Mouse (Mus musculus): Measurements from ENCODE around the gene Chad. TPM values are rescaled to one million over a fixed set of nuclear protein-coding genes. Genes with fewer than 3 reads are reported as not detected.
A peak's percentile ranks its signal among the peaks of the same experiment; 100 is the strongest.

The Chad gene
- polyA plus RNA-seq, 1 experiment from 2014 or later: not detected

GRCm38 (mm10) chr11:94546381-94546780 lies 18.5 kb upstream of the Chad start:
- ATAC-seq: no peak
- H3K36me3 ChIP-seq: no peaks in the 10 kb centered on the region
- H3K4me1 ChIP-seq: peaks cover 17% of the 10 kb centered on the region
- no peak overlapping the region for H3K27ac ChIP-seq
- WGBS (ENCODE audit: insufficient replicate concordance): 81% methylated on average over 5 of the region's 5 CpGs
- no peak overlapping the region for H3K9ac ChIP-seq
- no peak overlapping the region for H3K4me2 ChIP-seq
- H3K27me3 ChIP-seq (replicated peaks): no peaks in the 10 kb centered on the region
- no peak overlapping the region for H3K4me3 ChIP-seq
- H3K9me3 ChIP-seq (replicated peaks): no peaks in the 10 kb centered on the region

- peaks cover 17% of the 10 kb centered on the region for H3K4me1 ChIP-seq
- 77% methylated on average over 6 of the region's 6 CpGs for WGBS (ENCODE audit: insufficient replicate concordance)
- ATAC-seq: no peak
Measured at GRCm38 (mm10) chr11:94547271-94547670, 17.6 kb upstream of the Chad start.

GRCm38 (mm10) chr11:94548041-94548784 lies 16.6 kb upstream of the Chad start:
- peak overlapping the region; percentile 62 for H3K4me3 ChIP-seq
- peak overlapping the region; percentile 90 for H3K4me2 ChIP-seq
- 0 out of 2 replicates have a peak overlapping the region, but pooled peaks have one; percentile 52 for H3K27ac ChIP-seq
- no peaks in the 10 kb centered on the region for H3K36me3 ChIP-seq
- peaks cover 17% of the 10 kb centered on the region for H3K4me1 ChIP-seq
- peak overlapping the region; percentile 68 for H3K9ac ChIP-seq
- whole genome bisulfite sequencing (ENCODE audit: insufficient replicate concordance): 10% methylated on average over 24 of the region's 24 CpGs
- no peaks in the 10 kb centered on the region for H3K9me3 ChIP-seq (replicated peaks)
- ATAC-seq: peak; percentile 7; the same call in 1 of the 2 replicates
- H3K27me3 ChIP-seq (replicated peaks): no peaks in the 10 kb centered on the region

More at GRCm38 (mm10) chr11:94547271-94547670, 17.6 kb upstream of the Chad start:
- no peak overlapping the region for H3K4me3 ChIP-seq
- no peaks in the 10 kb centered on the region for H3K27me3 ChIP-seq (replicated peaks)
- no peak overlapping the region for H3K4me2 ChIP-seq
- H3K36me3 ChIP-seq: no peaks in the 10 kb centered on the region
- no peaks in the 10 kb centered on the region for H3K9me3 ChIP-seq (replicated peaks)
- H3K27ac ChIP-seq: no peak overlapping the region
- no peak overlapping the region for H3K9ac ChIP-seq

- Histone ChIP-seq H3K9me3 (replicated peaks) (no peaks in the 10 kb centered on the region), H3K9ac (peak within 1 kb of the TSS; percentile 68), H3K27ac (peak within 1 kb of the TSS; percentile 52; the same call in 1 of the 2 replicates), H3K4me1 (peaks cover 17% of the 10 kb centered on the region), H3K27me3 (replicated peaks) (no peaks in the 10 kb centered on the region), H3K36me3 (no peaks in the 10 kb centered on the region), H3K4me2 (peak within 1 kb of the TSS; percentile 90), H3K4me3 (peak within 1 kb of the TSS; percentile 62)
- peak; percentile 81 for ATAC-seq
- WGBS (ENCODE audit: insufficient replicate concordance): 3% methylated on average over 49 of the region's 49 CpGs
Measured at GRCm38 (mm10) chr11:94548888-94549690, 15.8 kb upstream of the Chad start, which contains the start of gene Rsad1. Gene Rsad1 (minus strand): TSS chr11:94549255.

- H3K27me3 ChIP-seq (replicated peaks): no peaks in the 10 kb centered on the region
- H3K4me2 ChIP-seq: peak overlapping the region; percentile 90
- H3K9me3 ChIP-seq (replicated peaks): no peaks in the 10 kb centered on the region
- H3K36me3 ChIP-seq: no peaks in the 10 kb centered on the region
- 43% methylated on average over 10 of the region's 10 CpGs for WGBS (ENCODE audit: insufficient replicate concordance)
- no peak overlapping the region for H3K4me3 ChIP-seq
- 0 out of 2 replicates have a peak overlapping the region, but pooled peaks have one; percentile 68 for H3K9ac ChIP-seq
- H3K27ac ChIP-seq: no peak overlapping the region
- H3K4me1 ChIP-seq: peaks cover 17% of the 10 kb centered on the region
- ATAC-seq: peak; percentile 17; the same call in 1 of the 2 replicates
Measured at GRCm38 (mm10) chr11:94549691-94550441, 15.0 kb upstream of the Chad start.

GRCm38 (mm10) chr11:94550442-94550744 lies 14.5 kb upstream of the Chad start:
- Histone ChIP-seq H3K9me3 (replicated peaks) (no peaks in the 10 kb centered on the region), H3K36me3 (no peaks in the 10 kb centered on the region), H3K9ac (no peak overlapping the region), H3K27me3 (replicated peaks) (no peaks in the 10 kb centered on the region), H3K4me3 (no peak overlapping the region), H3K4me1 (peaks cover 17% of the 10 kb centered on the region), H3K4me2 (no peak overlapping the region), H3K27ac (no peak overlapping the region)
- WGBS (ENCODE audit: insufficient replicate concordance): 60% methylated on average over 5 of the region's 5 CpGs
- no peak for ATAC-seq

- Histone ChIP-seq H3K4me2 (no peak overlapping the region), H3K27me3 (replicated peaks) (peaks cover 6% of the 10 kb centered on the region), H3K27ac (no peak overlapping the region), H3K4me1 (no peaks in the 10 kb centered on the region), H3K4me3 (no peak overlapping the region), H3K9me3 (replicated peaks) (no peaks in the 10 kb centered on the region), H3K9ac (no peak overlapping the region), H3K36me3 (no peaks in the 10 kb centered on the region)
- WGBS (ENCODE audit: insufficient replicate concordance): 49% methylated on average over 3 of the region's 3 CpGs
- no peak for ATAC-seq
Measured at GRCm38 (mm10) chr11:94558226-94558625, 6.6 kb upstream of the Chad start.

- peaks cover 43% of the 10 kb centered on the region for H3K27me3 ChIP-seq (replicated peaks)
Measured at GRCm38 (mm10) chr11:94563383-94563782, 1.5 kb upstream of the Chad start.

GRCm38 (mm10) chr11:94563821-94564220 lies 1.0 kb upstream of the Chad start:
- Histone ChIP-seq H3K9me3 (replicated peaks) (no peaks in the 10 kb centered on the region), H3K4me3 (no peak overlapping the region), H3K27me3 (replicated peaks) (peaks cover 43% of the 10 kb centered on the region), H3K4me1 (peaks cover 22% of the 10 kb centered on the region), H3K9ac (no peak overlapping the region), H3K36me3 (no peaks in the 10 kb centered on the region), H3K4me2 (peak overlapping the region; percentile 59), H3K27ac (no peak overlapping the region)
- WGBS (ENCODE audit: insufficient replicate concordance): 28% methylated on average over 5 of the region's 5 CpGs
- ATAC-seq: no peak

More at GRCm38 (mm10) chr11:94563383-94563782, 1.5 kb upstream of the Chad start:
- H3K36me3 ChIP-seq: no peaks in the 10 kb centered on the region
- H3K9ac ChIP-seq: no peak overlapping the region
- no peak for ATAC-seq
- peaks cover 22% of the 10 kb centered on the region for H3K4me1 ChIP-seq
- no peak overlapping the region for H3K4me2 ChIP-seq
- H3K4me3 ChIP-seq: no peak overlapping the region
- H3K27ac ChIP-seq: no peak overlapping the region
- H3K9me3 ChIP-seq (replicated peaks): no peaks in the 10 kb centered on the region
- WGBS (ENCODE audit: insufficient replicate concordance): 80% methylated on average over 5 of the region's 5 CpGs

GRCm38 (mm10) chr11:94565151-94565479 lies 268 bp downstream of the Chad start:
- Histone ChIP-seq H3K4me1 (peaks cover 22% of the 10 kb centered on the region), H3K4me3 (peak overlapping the region; percentile 25; the same call in 1 of the 2 replicates), H3K9ac (no peak overlapping the region), H3K36me3 (no peaks in the 10 kb centered on the region; the same call in 1 of the 2 replicates), H3K4me2 (peak overlapping the region; percentile 59), H3K9me3 (replicated peaks) (no peaks in the 10 kb centered on the region), H3K27ac (no peak overlapping the region), H3K27me3 (replicated peaks) (peaks cover 43% of the 10 kb centered on the region)
- 21% methylated on average over 16 of the region's 16 CpGs for WGBS (ENCODE audit: insufficient replicate concordance)
- ATAC-seq: no peak

GRCm38 (mm10) chr11:94566534-94566933 lies 1.7 kb downstream of the Chad start:
- Histone ChIP-seq H3K9me3 (replicated peaks) (no peaks in the 10 kb centered on the region), H3K4me2 (no peak overlapping the region), H3K4me3 (no peak overlapping the region), H3K27me3 (replicated peaks) (peaks cover 43% of the 10 kb centered on the region), H3K4me1 (peaks cover 30% of the 10 kb centered on the region), H3K27ac (no peak overlapping the region), H3K9ac (no peak overlapping the region), H3K36me3 (no peaks in the 10 kb centered on the region; the same call in 1 of the 2 replicates)
- ATAC-seq: 0 out of 2 replicates have a peak, but pooled peaks have one; percentile 24
- WGBS (ENCODE audit: insufficient replicate concordance): 52% methylated on average over 6 of the region's 6 CpGs

Data from liver, embryonic 12.5 days (tissue).